Mouse (Mus musculus): Measurements from ENCODE around the gene Agmat.
"Not testable (repeated sequence)": the region's sequence is repeated elsewhere in the genome, so short reads cannot be mapped to it uniquely, and the experiment has no call there.

Agmat gene

DNA sequence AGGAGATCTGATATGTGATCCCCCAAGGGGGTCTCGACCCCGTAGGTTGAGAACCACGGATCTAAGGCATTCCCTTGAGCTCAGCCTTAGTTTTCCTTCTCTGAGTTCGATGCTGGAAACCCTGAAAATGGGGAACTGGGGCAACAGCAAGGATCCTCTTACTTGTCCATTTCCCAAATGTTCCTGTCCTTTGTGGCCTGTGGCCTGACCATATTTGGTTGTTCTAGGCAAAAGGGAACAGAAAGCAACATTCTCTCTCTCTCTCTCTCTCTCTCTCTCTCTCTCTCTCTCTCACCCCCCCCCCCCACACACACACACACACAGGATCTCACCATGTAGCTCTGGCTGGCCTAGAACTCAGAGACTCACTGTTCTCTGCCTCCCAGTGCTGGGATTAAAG is 9.6 kb upstream of the Agmat start:
- no peak for DNase-seq

- DNase-seq, result no peak
Observed at GRCm38 (mm10) chr4:141738015-141738414, 8.5 kb upstream of the Agmat start.

GRCm38 (mm10) chr4:141741856-141742255 is 4.6 kb upstream of the Agmat start:
- DNase-seq, result peak; percentile 60 to 80

DNA sequence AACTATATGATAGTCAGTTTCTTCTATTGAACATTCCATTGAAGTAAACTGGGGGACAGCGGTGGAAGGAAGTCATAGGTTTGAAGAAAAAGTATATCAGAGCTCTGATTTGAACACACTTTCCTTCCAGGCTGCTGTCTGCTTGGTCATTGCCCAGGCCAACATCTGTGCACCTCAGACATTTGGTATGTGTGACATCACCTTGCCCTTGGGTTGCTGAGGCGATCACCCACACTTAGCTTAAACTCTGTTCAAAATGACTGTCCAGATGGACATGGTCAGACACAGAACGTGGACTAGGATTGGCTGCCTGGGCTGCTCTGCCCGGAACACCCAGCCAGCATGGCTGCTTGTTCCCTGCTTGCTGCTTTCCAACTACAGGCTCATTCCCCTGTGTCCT is 4.1 kb upstream of the Agmat start:
- peak in 1 of 2 experiments; percentile 16 for DNase-seq

- no peak for DNase-seq
Observed at GRCm38 (mm10) chr4:141749557-141749956, 3.1 kb downstream of the Agmat start.

GRCm38 (mm10) chr4:141750826-141751225 is 4.4 kb downstream of the Agmat start:
- no peak for DNase-seq

- no peak for DNase-seq
Observed at GRCm38 (mm10) chr4:141751419-141752075, 5.1 kb downstream of the Agmat start.

DNA sequence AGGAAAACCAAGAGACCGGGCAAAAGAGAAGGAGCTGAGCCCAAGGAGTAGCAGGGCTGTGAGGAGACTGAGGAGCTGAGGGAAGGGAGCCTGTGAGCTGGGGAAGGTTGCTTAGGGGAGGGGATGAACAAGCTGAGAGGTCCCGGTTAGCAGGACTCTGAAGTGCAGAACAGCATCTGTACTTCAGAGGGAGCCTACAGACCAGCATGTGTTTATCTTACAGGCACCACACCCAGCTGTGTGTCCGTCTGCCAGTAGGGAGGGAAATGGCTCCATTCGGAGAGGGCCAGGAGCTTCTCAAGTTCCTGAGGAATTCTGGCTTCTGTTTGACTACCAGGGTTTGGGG is 5.6 kb downstream of the Agmat start:
- DNase-seq, result no peak

DNA sequence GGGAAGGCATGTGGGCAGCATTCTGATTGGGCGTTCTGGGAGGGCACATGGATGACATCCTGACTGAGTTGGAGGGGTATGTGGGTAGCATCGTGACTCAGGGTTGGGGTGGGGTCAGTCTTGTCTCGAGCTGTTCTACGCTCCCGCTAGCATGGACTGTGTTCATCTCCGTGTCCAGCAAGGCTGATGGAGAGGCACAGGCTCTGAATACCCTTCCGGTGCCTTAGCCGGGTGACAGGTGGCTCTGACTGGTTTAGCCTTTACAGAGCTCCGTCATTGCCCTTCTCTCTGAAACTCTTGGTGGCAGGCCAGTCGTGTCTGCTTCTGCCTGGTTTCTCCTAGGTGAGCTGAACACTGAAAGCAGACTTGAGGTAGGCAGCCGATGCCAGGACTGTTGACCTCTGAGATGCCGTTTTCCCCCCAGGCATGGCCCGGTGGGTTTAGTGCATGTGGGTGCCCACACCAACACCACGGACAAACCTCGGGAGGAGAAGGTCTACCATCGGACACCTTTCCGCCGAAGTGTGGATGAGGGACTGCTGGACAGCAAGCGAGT is 9.0 kb downstream of the Agmat start:
- no peak for DNase-seq

- DNase-seq, result no peak
Observed at GRCm38 (mm10) chr4:141757124-141757523, 10.7 kb downstream of the Agmat start.

GRCm38 (mm10) chr4:141758874-141759542 is 12.5 kb downstream of the Agmat start:
- no peak for DNase-seq

- no peak for DNase-seq
Observed at GRCm38 (mm10) chr4:141760942-141761341, 14.5 kb downstream of the Agmat start.

DNA sequence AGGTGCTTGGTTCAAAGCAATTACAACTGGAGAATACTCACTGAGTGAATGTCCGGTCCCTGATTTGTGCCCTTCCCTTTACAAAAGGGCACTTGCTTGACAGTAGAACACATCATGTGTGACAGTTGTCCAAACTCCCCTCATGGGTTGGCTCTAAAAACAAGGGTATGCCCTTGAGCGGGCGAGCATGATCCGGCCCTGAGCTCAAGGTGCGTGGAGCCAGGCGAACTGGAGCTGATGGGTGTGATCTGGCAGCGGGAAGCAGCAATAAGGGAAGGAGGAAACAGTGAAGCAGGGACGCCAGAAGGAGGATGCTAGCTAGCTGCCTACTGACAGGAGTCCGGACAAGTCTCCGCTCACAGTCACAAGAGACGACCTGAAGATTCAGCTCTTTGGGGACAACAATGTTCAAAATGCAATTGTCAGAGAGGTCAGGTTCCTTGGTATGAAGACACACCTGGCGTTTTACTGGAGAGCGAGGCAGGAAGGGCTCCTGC is 15.7 kb downstream of the Agmat start:
- no peak for DNase-seq

- no peak for DNase-seq
Observed at GRCm38 (mm10) chr4:141763476-141763875, 17.0 kb downstream of the Agmat start.

GRCm38 (mm10) chr4:141765008-141765407 is 18.5 kb downstream of the Agmat start:
- no peak for DNase-seq

GRCm38 (mm10) chr4:141766316-141766667 is 19.8 kb downstream of the Agmat start:
- no peak for DNase-seq

GRCm38 (mm10) chr4:141766668-141767352 is 20.3 kb downstream of the Agmat start:
- peak; percentile 43 to 63 for DNase-seq

GRCm38 (mm10) chr4:141767353-141768036 is 21.0 kb downstream of the Agmat start:
- peak; percentile 29 to 43 for DNase-seq

DNA sequence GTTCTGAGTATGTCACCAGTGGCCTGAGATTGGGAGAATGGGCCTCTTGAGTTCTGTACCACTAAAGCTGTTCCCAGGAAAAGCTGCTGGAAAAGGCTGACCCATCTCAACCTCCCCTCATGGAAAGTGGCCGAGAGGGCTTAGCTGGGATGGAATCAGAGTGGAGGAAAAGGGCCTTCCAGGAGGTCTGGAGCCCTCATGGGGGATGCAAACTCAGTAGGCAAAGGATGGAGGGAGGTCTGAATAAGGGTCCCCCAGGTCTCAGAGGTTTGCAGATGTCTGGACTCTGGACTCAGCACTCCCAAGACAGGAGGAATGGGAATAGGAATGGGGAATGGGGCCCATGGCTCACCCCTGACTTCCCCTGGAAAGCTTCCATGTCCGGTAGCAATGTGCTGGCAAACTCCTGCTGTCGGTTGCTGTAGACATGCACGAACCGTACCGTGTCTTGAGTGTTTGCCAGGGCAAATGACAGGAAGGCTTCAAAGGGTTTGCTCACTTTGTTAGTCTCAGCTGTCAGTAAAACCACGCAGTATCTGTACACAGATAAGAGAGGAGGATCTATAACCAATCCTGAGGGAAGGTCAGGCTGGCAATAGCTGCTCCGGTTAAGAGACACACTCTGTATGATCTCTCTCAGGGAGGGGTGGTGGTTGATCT is 23.2 kb downstream of the Agmat start:
- DNase-seq, result no peak

- DNase-seq, result no peak
Observed at GRCm38 (mm10) chr4:141771823-141772222, 25.4 kb downstream of the Agmat start.

DNA sequence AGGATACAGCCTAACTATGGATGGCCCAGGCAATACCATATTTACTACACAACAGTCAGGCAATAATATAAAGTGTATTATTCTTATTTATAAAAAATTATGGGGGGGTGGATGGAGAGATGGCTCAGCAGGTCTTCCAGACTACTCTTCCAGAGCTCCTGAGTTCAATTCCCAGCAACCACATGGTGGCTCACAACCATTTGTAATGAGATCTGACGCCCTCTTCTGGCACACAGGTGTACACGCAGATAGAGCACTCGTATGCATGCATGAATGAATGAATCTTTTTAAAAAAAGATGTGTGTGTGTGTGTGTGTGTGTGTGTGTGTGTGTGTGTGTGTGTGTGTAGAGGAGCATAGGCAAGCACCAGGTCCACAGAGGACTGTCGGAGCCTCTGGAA is 26.5 kb downstream of the Agmat start:
- DNase-seq, result not testable (repeated sequence)

DNA sequence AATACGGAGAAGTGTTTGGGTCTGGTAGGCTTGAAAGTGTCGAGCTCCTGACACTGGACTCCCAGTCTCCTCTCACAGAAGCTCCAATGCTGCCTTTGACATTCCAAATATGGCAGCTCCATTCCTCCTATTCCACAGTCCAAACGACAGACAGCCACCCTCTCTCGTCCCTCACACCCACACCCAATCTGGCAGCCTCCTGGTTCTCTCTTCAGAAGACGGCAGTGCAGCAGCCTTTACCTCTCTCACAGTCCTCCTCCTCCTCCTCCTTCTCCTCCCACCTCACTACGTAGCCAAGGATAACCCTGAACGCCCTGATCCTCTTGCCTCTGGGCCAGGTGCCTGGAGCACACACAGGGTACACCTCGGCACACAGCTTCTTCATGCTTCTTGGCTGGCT is 33.4 kb downstream of the Agmat start:
- no peak for DNase-seq

Measured in kidney, postnatal 4 days (tissue).